In the genomic region with DNA sequence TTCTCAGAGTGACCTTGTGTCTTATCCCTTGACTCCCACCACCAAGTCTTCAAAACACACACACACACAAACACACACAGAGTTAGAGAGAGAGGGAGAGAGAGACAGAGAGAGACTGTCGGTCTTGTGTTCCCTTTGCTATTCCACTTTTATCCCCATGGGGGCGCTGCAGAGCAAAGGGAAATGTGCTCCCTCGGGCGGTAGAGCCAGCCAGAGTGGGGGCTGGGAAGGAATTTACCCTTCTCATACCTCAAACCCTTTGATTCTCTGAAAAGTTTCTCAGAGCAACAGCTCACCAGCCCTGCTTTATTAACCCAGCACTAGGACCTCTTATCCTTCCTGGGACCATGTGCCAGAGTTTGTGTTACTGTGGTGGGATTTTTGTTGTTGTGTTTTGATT, we compare ENCODE assay signal across 9 mouse cellular contexts. TPM values are rescaled to one million over a fixed set of nuclear protein-coding genes. Genes with fewer than 3 reads are reported as not detected.
DNase-seq lines count a peak whose midpoint lies in the region; TF ChIP-seq lines count a peak whose summit lies in the region.
"Had no signal": no experiment of that assay in that cellular context is flagged by ENCODE, and none has a peak within 500 bp of the region (broad histone marks: within the 10 kb centered on the region; RNA-seq: fewer than 3 reads in every experiment).

No protein-coding gene starts in this region.

- TF ChIP-seq CTCF in heart, adult 2 months (IDR thresholded peaks at IDR 0.05), result peak; percentile 94
- peak; percentile 98 for TF ChIP-seq CTCF in layer of hippocampus, adult 2 months (conservative IDR thresholded peaks at IDR 0.05)

- H3K79me2 ChIP-seq in heart, adult 2 months (replicated peaks; ENCODE audit: control insufficient read depth, insufficient read depth, low read length), result no peaks in the 10 kb centered on the region

- H3K4me3 ChIP-seq in heart, adult 2 months, result peak overlapping the region; percentile 76; the same call in 1 of the 2 replicates
- peak overlapping the region; percentile 94 for H3K4me3 ChIP-seq in layer of hippocampus, adult 2 months

- H3K36me3 ChIP-seq in heart, adult 2 months (ENCODE audit: control insufficient read depth, insufficient read depth, low read length), result no peaks in the 10 kb centered on the region; the same call in 1 of the 2 replicates

- H3K27me3 ChIP-seq in heart, adult 2 months (ENCODE audit: control insufficient read depth, insufficient read depth, low read length), result no peaks in the 10 kb centered on the region; the same call in 1 of the 2 replicates

- no peak overlapping the region for H3K9ac ChIP-seq in heart, adult 2 months (ENCODE audit: low read depth, low read length)

- peak; percentile 87 for DNase-seq in CD4-positive helper T cell, adult 2 months (ENCODE audit: low read depth, low spot score)
- peak; percentile 89 to 97 for DNase-seq in adrenal gland, adult (ENCODE audit: inconsistent age in 2 of 2, low spot score in 1 of 2)
- peak; percentile 91 for DNase-seq in embryo, embryonic 10.5 days (ENCODE audit: low spot score)
- peak; percentile 86 to 87 for DNase-seq in heart, adult 2 months
- peak; percentile 86 to 96 for DNase-seq in layer of hippocampus, adult 2 months (ENCODE audit: low spot score in 2 of 2)
- DNase-seq in lung, postnatal 10 days, result peak; percentile 94
- peak; percentile 88 to 94 for DNase-seq in right cerebral cortex, postnatal 10 days (ENCODE audit: low spot score in 2 of 2)
- peak; percentile 91 for DNase-seq in urinary bladder, postnatal 25 days (ENCODE audit: low spot score)

- TF ChIP-seq POLR2A in heart, adult 2 months (IDR thresholded peaks at IDR 0.05; ENCODE audit: insufficient read depth, low read depth, low read length), result no peak

- H3K4me1 ChIP-seq in heart, adult 2 months (ENCODE audit: control insufficient read depth, insufficient read depth, low read length), result peaks cover 4% of the 10 kb centered on the region; the same call in 1 of the 2 replicates

- intact Hi-C loops in heart, adult 2 months (cut with DNase I), result loop anchor here (1.0 to 5.0 kb wide), 2 partner anchors 191 to 402 kb away; partner anchors contain the start of gene Lpp

- TF ChIP-seq EP300 in heart, adult 2 months (IDR thresholded peaks at IDR 0.05; ENCODE audit: insufficient read depth, low read depth, low read length), result peak; percentile 68; the same call in 1 of the 2 replicates

- H3K27ac ChIP-seq in heart, adult 2 months, result peak overlapping the region; percentile 99
- H3K27ac ChIP-seq in layer of hippocampus, adult 2 months, result peak overlapping the region; percentile 99

- WGBS in heart, adult 2 months, result 2% methylated on average over 4 of the region's 4 CpGs

RNA-seq across cellular contexts. Expression of gene Bcl6, which starts 2.5 kb away (rescaled TPM):
- total RNA-seq in heart, adult 2 months (2021), result 10 to 100 TPM; 15.4 to 21.7 TPM
- polyA plus RNA-seq in heart, adult 2 months (2012; rRNA removed), result 16.5 and 17.8 TPM in 2 replicates
- 10 to 100 TPM; 56.8 to 61.5 TPM for total RNA-seq in layer of hippocampus, adult 2 months (2021)

RNA-seq across cellular contexts. Expression of gene Gm37419, which starts 2.9 kb away (rescaled TPM):
- total RNA-seq in heart, adult 2 months (2021), result not detected
- not detected in 2 replicates for polyA plus RNA-seq in heart, adult 2 months (2012; rRNA removed)
- not detected for total RNA-seq in layer of hippocampus, adult 2 months (2021)
- polyA plus RNA-seq: gonadal fat pad, adult 2 months had no signal

RNA-seq across cellular contexts. Expression of gene Rtp2, which starts 59.0 kb away (rescaled TPM):
- not detected for total RNA-seq in heart, adult 2 months (2021)
- polyA plus RNA-seq in heart, adult 2 months (2012; rRNA removed), result not detected in 2 replicates
- total RNA-seq in layer of hippocampus, adult 2 months (2021), result under 1 TPM; 0.32 to 0.54 TPM
- polyA plus RNA-seq: gonadal fat pad, adult 2 months had no signal

Comparison
In these comparisons a context has a peak if more than half of its experiments do, and no peak if none do; other contexts are left out.
1. Peak in every context shown above with its lines: DNase-seq, H3K4me3 ChIP-seq and H3K27ac ChIP-seq.